Mouse (Mus musculus): ENCODE measurements around the gene H2-DMa.
A peak's percentile ranks its signal among the peaks of the same experiment; 100 is the strongest.

The H2-DMa gene

DNA sequence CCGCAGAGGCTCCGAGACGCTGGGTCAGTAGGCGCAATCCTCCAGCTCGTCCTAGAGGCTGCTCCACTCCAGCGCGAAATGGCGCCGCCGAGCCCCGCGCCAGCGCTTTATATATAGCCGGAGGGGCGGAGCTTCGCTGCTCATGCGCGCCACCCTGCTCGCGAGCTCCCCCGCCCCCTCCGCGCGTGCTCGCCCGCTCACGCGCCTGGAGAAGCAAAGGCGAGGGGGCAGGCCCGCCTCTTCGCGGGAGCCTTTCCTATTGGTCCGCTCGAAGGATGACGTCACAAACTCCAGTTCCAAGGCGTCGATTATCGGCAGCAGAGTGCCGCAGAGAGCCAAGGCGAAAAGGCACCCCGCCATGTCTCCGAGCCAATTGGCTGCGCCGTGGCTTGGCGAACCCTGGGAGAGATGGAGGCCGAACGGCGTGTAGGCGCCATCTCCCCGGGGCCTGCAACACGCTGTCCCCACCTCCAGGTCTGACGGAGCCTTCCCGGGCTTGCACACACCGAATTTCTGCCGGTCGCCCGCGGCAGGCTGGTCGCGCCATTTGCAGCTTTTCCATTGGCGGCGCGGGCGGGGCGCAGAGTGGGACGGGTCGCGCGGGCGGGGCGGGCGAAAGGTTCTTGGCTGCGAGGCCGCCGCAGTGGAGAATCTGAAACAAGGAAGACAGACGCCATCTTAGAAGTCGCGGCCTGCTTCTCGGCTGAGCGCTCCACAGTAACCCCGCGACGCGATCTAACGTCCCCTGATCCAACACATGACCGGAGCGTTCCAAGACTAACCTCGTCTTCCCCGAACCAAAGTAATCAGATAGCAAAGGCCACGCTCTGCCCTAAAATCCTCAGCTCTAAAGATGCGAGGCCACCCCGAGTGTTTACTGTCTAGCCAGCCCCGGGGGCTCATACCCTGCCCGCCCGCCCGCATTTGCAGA is at the start of gene H2-DMa:
Gene H2-DMa (plus strand): TSS at position 293 of the 931 bp plus-strand sequence.
- peak; percentile 99 for DNase-seq

DNA sequence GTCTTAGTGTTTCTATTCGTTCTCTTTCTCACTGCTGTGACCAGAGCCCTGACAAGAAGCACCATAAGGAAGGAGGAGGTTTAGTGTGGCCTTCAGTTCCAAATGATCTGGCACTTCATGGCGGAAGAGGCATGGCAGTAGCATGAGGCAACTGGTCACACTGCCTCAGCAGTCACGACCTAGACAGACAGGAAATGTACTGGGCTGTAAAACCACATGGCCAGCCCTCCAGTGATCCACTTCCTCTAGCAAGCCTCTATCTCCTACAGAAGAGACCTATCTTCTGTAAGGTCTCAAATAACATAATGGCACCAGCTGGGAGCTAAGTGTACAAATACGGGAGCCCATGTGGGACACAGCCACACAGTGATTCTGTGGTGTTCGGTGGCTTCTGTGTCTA is 47.2 kb upstream of the H2-DMa start:
- DNase-seq = no peak

DNA sequence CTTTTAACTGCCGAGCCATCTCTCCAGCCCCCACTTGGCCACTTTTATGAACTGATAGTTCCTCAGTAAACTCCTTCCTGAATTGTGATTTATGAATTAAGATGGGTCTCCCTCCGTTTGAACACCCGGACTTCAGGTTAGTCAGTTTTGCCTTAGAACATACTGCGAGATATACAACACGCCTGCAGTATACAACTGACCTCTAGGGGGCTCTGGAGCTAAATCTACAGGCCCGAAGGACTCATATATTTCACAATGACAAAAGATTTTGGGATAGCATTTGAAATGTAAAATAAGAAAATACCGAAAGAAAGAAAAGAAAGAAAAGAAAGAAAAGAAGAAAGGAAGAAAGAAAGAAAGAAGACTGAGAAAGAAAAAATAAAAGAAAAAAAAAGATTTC is 44.1 kb upstream of the H2-DMa start:
- DNase-seq = peak; percentile 84

- peak; percentile 79 for DNase-seq
Observed at GRCm38 (mm10) chr17:34077549-34077948, 41.8 kb upstream of the H2-DMa start.

- DNase-seq = no peak
Observed at GRCm38 (mm10) chr17:34078148-34078547, 41.2 kb upstream of the H2-DMa start.

DNA sequence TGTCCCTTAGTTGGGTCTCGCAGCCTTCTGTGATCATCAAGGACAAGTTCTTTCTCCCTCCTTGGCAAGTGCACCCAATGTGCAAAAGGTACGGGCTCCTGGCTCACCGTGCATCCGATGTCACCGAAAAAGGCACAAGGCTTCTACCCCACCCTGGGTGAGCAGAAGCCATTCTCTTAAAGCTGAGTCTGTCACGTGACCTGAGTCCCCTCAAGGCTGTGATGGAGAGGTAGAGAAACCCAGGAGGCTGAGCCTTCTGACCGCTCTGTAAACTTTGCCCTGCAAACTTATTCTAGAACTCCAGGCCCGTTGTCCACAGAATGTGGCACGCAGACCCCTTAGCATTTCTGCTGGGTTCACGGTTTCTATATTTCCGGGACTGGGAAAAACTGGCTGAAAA is 40.3 kb upstream of the H2-DMa start:
- DNase-seq = no peak

GRCm38 (mm10) chr17:34079621-34080020 is 39.7 kb upstream of the H2-DMa start:
- DNase-seq = peak; percentile 34

- DNase-seq = no peak
Observed at GRCm38 (mm10) chr17:34083104-34083503, 36.2 kb upstream of the H2-DMa start.

DNA sequence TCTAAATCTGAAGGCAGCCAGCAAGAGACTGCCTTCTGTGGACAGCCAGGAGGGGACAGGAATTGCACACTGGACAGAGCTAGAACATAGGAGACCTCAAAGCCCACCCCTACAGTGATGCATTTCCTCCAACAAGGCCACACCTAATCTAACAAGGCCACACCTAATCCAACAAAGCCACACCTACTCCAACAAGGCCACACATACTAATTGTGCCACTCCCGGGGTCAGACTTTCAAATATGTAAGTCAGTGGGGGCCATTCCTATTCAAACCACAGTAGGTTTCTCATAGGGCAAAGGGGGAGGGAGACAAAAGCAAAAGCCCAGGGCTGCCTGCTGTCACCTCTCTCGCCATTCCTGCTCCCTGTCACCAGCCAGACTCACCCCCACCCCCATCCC is 32.0 kb upstream of the H2-DMa start:
- DNase-seq = no peak

GRCm38 (mm10) chr17:34088124-34088523 is 31.2 kb upstream of the H2-DMa start:
- DNase-seq = no peak

GRCm38 (mm10) chr17:34090923-34091322 is 28.4 kb upstream of the H2-DMa start:
- DNase-seq = peak; percentile 66

GRCm38 (mm10) chr17:34092197-34092875 is 27.0 kb upstream of the H2-DMa start, which contains the start of gene H2-Oa:
Gene H2-Oa, plus strand, starts transcription at chr17:34092340.
- DNase-seq = peak; percentile 75

GRCm38 (mm10) chr17:34093199-34093874 is 26.0 kb upstream of the H2-DMa start:
- DNase-seq = peak; percentile 73

GRCm38 (mm10) chr17:34094283-34095035 is 24.9 kb upstream of the H2-DMa start:
- DNase-seq = peak; percentile 63

DNA sequence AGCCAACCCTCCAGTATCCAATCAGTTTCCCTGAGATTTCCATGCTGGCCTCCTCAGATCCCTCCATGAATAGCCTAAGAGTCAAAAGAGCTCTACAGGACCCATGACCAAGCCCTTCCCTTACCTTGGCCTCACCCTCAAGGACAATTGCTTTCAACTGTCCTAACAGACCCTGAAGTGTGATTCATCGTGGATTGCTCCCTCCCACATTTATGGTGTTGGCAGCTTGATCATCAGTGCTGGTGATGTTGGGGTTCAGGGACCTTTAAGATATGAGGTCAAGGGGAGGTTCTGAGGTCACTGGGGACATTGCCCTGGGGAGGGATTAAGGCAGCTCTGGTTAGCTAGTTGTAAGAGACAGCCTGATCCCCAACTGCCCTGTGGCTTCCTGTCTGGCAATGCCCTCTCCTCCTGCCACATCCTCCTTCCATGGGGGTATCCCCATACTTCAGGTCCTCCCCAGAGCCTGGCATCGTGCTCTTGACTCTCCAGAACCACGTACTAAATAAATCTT is 22.8 kb upstream of the H2-DMa start:
- no peak for DNase-seq

- no peak for DNase-seq
Observed at GRCm38 (mm10) chr17:34097272-34097671, 22.1 kb upstream of the H2-DMa start.

DNA sequence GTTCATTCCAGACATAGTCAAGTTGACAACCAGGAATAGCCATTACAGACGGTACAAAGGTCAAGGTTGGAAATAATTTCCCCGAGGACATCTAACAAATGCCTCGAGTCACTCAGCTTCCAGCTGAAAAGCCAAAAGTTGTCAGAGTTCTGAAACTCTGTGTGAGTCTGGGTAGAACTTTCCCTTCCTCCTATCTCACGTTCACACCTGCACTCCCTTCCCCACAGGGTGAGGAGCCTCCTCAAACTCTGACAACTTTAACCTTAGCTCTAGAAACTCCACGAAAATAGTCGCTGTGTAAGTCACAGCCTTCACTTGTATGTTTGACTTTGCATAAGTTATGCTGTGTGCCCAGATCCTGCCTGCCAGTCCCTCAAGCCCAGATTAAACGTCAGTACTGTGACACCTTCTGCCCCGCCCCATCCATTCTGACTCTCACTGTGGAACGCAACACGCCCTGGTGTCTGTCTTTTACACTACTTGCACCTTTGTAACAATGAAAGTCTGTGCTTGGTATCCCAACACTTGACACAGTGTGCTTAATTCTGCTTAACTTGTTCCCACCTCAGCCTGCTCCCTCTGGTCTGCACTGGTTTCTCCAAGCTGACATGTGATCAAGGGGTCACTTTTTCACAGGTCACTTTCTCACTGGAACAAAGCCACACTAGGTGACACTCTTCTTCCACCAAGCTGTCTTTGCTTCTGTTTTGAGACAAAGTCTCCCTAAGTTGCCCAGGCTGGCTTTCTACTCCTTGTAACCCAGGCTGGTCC is 20.4 kb upstream of the H2-DMa start:
- no peak for DNase-seq

DNA sequence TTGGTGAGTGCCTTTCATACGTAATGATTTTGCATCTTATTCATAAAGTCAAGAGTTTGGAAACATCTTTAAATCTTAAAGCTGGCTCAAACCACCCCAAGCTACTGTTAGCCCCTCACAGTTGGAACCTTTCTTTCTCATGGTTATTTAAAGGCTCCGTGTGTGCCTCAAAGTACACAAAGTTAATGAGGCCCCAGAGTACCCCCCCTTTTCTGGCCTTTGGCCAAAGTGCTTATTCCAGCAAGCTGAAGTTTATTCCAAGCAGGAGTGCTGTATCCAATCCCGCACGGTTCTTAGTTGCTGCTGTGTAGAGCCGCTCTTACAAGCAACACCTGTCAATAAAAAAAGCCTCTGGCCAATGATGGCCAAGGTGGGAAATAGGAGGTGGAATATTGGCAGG is 19.8 kb upstream of the H2-DMa start:
- DNase-seq = no peak

- no peak for DNase-seq
Observed at GRCm38 (mm10) chr17:34101185-34101584, 18.2 kb upstream of the H2-DMa start.

GRCm38 (mm10) chr17:34101604-34102032 is 17.7 kb upstream of the H2-DMa start:
- peak; percentile 98 for DNase-seq

DNA sequence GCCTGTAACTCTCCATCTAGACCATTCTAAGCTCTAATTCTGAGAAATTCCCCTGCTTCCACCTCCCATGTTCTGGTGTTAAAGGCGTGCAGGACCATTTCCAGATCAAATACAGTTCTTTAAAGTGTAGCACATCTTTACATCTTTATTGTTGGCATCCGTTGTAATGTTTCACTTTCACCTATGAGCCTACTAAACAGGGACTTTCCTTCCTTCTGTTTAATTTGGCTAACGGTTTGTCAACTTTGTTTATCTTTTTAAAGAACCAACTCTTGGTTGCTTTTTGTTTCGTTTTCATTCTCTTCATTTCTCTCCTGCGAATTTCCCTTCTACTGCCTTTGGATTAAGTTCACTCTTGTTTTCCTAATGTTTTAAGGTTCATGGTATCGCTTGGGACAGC is 16.5 kb upstream of the H2-DMa start:
- no peak for DNase-seq

- DNase-seq = no peak
Observed at GRCm38 (mm10) chr17:34104804-34105203, 14.5 kb upstream of the H2-DMa start.
